ENCODE assay signal across 21 mouse cellular contexts in the genomic region with DNA sequence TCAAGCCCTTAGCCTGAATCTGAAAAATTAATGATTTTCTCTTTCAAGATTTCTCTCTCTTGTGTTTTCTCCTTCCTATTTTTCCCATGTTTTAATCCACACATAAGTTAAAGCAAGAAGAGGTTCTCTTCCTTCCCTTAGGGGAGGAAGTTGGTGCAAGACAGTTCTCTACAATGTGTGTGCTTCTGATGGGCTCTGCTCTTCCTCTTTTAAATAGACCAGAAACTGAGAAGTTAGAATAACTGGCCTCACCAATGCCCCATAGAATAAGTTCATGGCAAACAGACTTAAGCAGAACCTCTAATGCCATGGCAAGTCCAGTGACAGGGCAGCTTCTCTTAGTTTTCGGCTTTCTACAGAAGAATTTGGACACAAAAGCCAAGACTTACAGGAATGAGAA.
DNase-seq lines count a peak whose midpoint lies in the region; ATAC-seq lines count a peak whose summit lies in the region.
"Had no signal": no experiment of that assay in that cellular context is flagged by ENCODE, and none has a peak within 500 bp of the region (broad histone marks: within the 10 kb centered on the region; RNA-seq: fewer than 3 reads in every experiment).

No protein-coding gene starts in this region.

- H3K36me3 ChIP-seq in splenic B cell, adult 2 months (ENCODE audit: control insufficient read depth, insufficient read depth, low read length, poor library complexity, severe bottlenecking): no peaks in the 10 kb centered on the region
- no peaks in the 10 kb centered on the region for H3K36me3 ChIP-seq in forebrain, embryonic 13.5 days (ENCODE audit: poor library complexity, severe bottlenecking)
- H3K36me3 ChIP-seq: embryonic facial prominence, embryonic 10.5 days; heart, embryonic 13.5 days; hindbrain, embryonic 12.5 days had no signal

- no peaks in the 10 kb centered on the region for H3K27me3 ChIP-seq in splenic B cell, adult 2 months (ENCODE audit: control insufficient read depth, insufficient read depth, low read length, poor library complexity, severe bottlenecking)
- H3K27me3 ChIP-seq in forebrain, embryonic 13.5 days: no peaks in the 10 kb centered on the region
- H3K27me3 ChIP-seq: CH12.LX; heart, embryonic 13.5 days; hindbrain, embryonic 12.5 days had no signal

- 90% methylated on average over 1 of the region's 1 CpGs for WGBS in forebrain, embryonic 13.5 days

- H3K9ac ChIP-seq in forebrain, embryonic 13.5 days: no peak overlapping the region
- H3K9ac ChIP-seq: heart, embryonic 13.5 days; hindbrain, embryonic 12.5 days had no signal

- ATAC-seq in hematopoietic stem cell, adult 5-6 weeks (replicated peaks in 1 of 2; ENCODE audit: insufficient read depth in 1 of 2, low FRiP score in 2 of 2, low TSS enrichment in 1 of 2, low read depth in 1 of 2, poor library complexity in 2 of 2, severe bottlenecking in 2 of 2): peak; percentile 46 to 78; a peak in 3 of 4 replicates
- no peak for ATAC-seq in forebrain, embryonic 13.5 days
- ATAC-seq: forebrain, embryonic 14.5 days; hindbrain, embryonic 16.5 days; inflammation-experienced regulatory T-cells, adult 6 months; intestine, postnatal 0 days had no signal

- no peak overlapping the region for H3K4me3 ChIP-seq in forebrain, embryonic 13.5 days
- H3K4me3 ChIP-seq: embryonic facial prominence, embryonic 10.5 days; heart, embryonic 13.5 days; hindbrain, embryonic 12.5 days had no signal

- no peak overlapping the region for H3K4me2 ChIP-seq in forebrain, embryonic 13.5 days
- H3K4me2 ChIP-seq: heart, embryonic 13.5 days; hindbrain, embryonic 12.5 days had no signal

- DNase-seq in MEL-GATA-1-ER (ENCODE audit: extremely low read depth, low read depth): peak; percentile 66
- DNase-seq in splenic B cell, adult 2 months (ENCODE audit: low read depth, low spot score): peak; percentile 30
- no peak for DNase-seq in thymus, postnatal 25 days
- no peak for DNase-seq in B cell, adult 2 months
- DNase-seq: adrenal gland, adult 8-10 months; adrenal gland, postnatal 36 days; cerebellum, adult 11 months; cerebellum, adult 8-10 months; cerebellum, postnatal 25 days; gastrocnemius, postnatal 14 days; heart, postnatal 36 days had no signal

- H3K4me1 ChIP-seq in forebrain, embryonic 13.5 days: no peaks in the 10 kb centered on the region
- H3K4me1 ChIP-seq: hindbrain, embryonic 12.5 days had no signal

- no peak overlapping the region for H3K27ac ChIP-seq in forebrain, embryonic 13.5 days
- H3K27ac ChIP-seq: embryonic facial prominence, embryonic 10.5 days; heart, embryonic 13.5 days; hindbrain, embryonic 12.5 days had no signal

- no peaks in the 10 kb centered on the region for H3K9me3 ChIP-seq in forebrain, embryonic 13.5 days (replicated peaks)
- H3K9me3 ChIP-seq: embryonic facial prominence, embryonic 10.5 days; heart, embryonic 13.5 days; hindbrain, embryonic 12.5 days had no signal

Comparison
In these comparisons a context has a peak if more than half of its experiments do, and no peak if none do; other contexts are left out.
1. DNase-seq: peak in MEL-GATA-1-ER (single experiment) and splenic B cell, adult 2 months (single experiment); none in thymus, postnatal 25 days (single experiment) and B cell, adult 2 months (0 of 2).